Mouse (Mus musculus): ENCODE measurements at regions not wholly inside any gene's neighbourhood (a gene's known extent, or its start where the extent isn't known, plus 50 kb on each side); places are given as distances from the start of the nearest gene placed in this dataset.

DNA sequence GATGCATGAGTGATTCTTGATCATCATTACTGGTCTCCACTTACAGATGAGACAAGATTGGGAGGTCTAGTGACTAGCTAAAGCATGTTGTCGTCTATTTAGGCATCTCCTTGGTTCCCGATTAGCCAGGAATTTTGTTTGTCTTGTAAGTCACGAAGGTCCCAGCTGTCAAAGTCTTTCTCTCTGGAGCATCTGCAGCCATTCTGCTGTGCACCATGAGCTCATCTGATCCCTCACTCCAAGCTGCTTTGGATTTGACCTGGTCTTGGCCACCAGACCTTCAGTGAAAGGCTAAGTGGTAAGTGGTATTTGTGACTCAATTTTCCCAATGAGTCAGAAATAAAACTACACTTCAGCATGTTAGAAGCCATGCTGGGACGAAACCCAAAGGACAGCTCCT lies 53.3 kb upstream of the Creb5 start:
- H3K9ac ChIP-seq (ENCODE audit: low read depth, low read length) = no peak overlapping the region
- no peaks in the 10 kb centered on the region for H3K27me3 ChIP-seq (replicated peaks; ENCODE audit: control insufficient read depth, insufficient read depth, low read length)
- 51% methylated on average over 4 of the region's 4 CpGs for WGBS
- no peak for TF ChIP-seq CTCF (IDR thresholded peaks at IDR 0.05; ENCODE audit: low read depth)
- no peak overlapping the region for H3K4me2 ChIP-seq (replicated peaks; ENCODE audit: low read depth)
- ATAC-seq = no peak
- no peak overlapping the region for H3K27ac ChIP-seq (ENCODE audit: low read depth, low read length)
- H3K36me3 ChIP-seq (ENCODE audit: control insufficient read depth, insufficient read depth) = no peaks in the 10 kb centered on the region
- H3K9me3 ChIP-seq (ENCODE audit: control insufficient read depth) = no peaks in the 10 kb centered on the region
- H3K4me3 ChIP-seq (ENCODE audit: low read depth, low read length) = no peak overlapping the region
- no peaks in the 10 kb centered on the region for H3K4me1 ChIP-seq (replicated peaks; ENCODE audit: control insufficient read depth, insufficient read depth, low read length)

DNA sequence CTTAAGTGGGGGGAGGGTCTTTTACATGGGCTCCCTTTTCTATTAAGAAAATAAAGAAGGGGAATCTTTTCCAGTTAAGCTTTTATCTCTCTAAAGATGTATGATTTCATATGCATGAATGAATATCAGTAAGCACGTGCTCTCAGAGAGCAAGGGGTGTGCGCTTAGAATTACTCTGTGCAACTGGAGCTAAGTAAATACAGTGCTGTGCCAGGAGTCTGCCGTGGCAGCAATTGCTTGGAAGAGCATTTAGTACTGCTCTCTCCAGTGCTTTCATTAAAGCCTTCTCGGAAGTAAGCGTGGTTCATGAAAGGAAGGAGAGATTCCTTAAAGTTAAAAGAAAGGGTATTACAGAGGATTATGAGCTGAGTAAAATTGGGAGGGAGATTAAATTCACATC lies 54.5 kb upstream of the Creb5 start:
- Histone ChIP-seq H3K4me3 (ENCODE audit: low read depth, low read length) (no peak overlapping the region), H3K36me3 (ENCODE audit: control insufficient read depth, insufficient read depth) (no peaks in the 10 kb centered on the region), H3K9ac (ENCODE audit: low read depth, low read length) (no peak overlapping the region), H3K4me1 (replicated peaks; ENCODE audit: control insufficient read depth, insufficient read depth, low read length) (no peaks in the 10 kb centered on the region), H3K9me3 (ENCODE audit: control insufficient read depth) (no peaks in the 10 kb centered on the region), H3K27me3 (replicated peaks; ENCODE audit: control insufficient read depth, insufficient read depth, low read length) (no peaks in the 10 kb centered on the region), H3K27ac (ENCODE audit: low read depth, low read length) (no peak overlapping the region), H3K4me2 (replicated peaks; ENCODE audit: low read depth) (no peak overlapping the region)
- ATAC-seq = no peak
- WGBS = 52% methylated on average over 5 of the region's 5 CpGs
- TF ChIP-seq CTCF (IDR thresholded peaks at IDR 0.05; ENCODE audit: low read depth) = no peak

DNA sequence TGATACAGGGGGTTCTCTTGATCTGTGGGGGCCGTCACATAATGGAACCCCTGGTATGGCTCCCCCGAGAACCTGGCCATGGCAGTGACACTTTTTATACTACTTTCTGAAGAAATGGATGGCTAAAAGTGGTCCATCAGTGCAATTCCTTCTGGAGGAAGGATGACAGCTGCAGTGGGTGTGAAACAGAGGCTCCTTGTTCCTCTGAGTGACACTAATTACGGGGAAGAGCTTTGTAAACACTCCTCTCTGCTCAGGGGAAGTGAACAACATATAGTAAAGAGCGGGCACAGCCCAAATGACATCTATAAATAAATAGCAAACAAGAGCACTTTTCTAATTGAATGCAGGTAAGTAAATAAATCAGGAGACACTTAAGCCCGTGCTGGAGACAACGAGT lies 57.7 kb upstream of the Creb5 start:
- Histone ChIP-seq H3K4me2 (replicated peaks; ENCODE audit: low read depth) (no peak overlapping the region), H3K36me3 (ENCODE audit: control insufficient read depth, insufficient read depth) (no peaks in the 10 kb centered on the region)
- TF ChIP-seq CTCF (IDR thresholded peaks at IDR 0.05; ENCODE audit: low read depth) = no peak

DNA sequence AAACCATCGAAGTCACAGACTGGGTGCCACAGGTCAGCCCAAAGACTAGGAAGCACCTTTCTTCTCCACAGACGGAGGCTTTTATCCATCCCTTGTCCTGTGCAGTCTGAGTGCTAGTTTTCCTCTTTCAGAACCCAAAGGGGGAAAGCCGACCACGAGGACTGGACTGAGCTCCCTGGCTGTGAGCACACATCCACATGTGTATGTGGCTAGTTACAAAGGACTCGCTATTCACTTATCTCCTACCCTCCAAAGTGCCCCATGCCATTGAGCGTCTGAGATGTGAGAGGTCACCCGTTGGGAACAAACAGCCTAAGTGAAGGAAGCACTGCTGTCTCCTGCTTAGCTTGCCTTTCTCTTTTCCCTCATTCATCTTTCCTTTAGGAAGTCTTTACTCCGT lies 65.0 kb upstream of the Creb5 start:
- ATAC-seq = no peak
- no peak for TF ChIP-seq CTCF (IDR thresholded peaks at IDR 0.05; ENCODE audit: low read depth)
- no peaks in the 10 kb centered on the region for H3K27me3 ChIP-seq (replicated peaks; ENCODE audit: control insufficient read depth, insufficient read depth, low read length)
- no peak overlapping the region for H3K4me3 ChIP-seq (ENCODE audit: low read depth, low read length)
- 65% methylated on average over 8 of the region's 8 CpGs for WGBS
- H3K9ac ChIP-seq (ENCODE audit: low read depth, low read length) = no peak overlapping the region
- H3K4me2 ChIP-seq (replicated peaks; ENCODE audit: low read depth) = no peak overlapping the region
- H3K36me3 ChIP-seq (ENCODE audit: control insufficient read depth, insufficient read depth) = no peaks in the 10 kb centered on the region
- no peaks in the 10 kb centered on the region for H3K4me1 ChIP-seq (replicated peaks; ENCODE audit: control insufficient read depth, insufficient read depth, low read length)
- no peak overlapping the region for H3K27ac ChIP-seq (ENCODE audit: low read depth, low read length)
- no peaks in the 10 kb centered on the region for H3K9me3 ChIP-seq (ENCODE audit: control insufficient read depth)

More for the DNA sequence above, 57.7 kb upstream of the Creb5 start:
- no peaks in the 10 kb centered on the region for H3K9me3 ChIP-seq (ENCODE audit: control insufficient read depth)
- no peak overlapping the region for H3K9ac ChIP-seq (ENCODE audit: low read depth, low read length)
- 47% methylated on average over 6 of the region's 6 CpGs for WGBS
- no peak for ATAC-seq
- H3K4me1 ChIP-seq (replicated peaks; ENCODE audit: control insufficient read depth, insufficient read depth, low read length) = no peaks in the 10 kb centered on the region
- H3K4me3 ChIP-seq (ENCODE audit: low read depth, low read length) = no peak overlapping the region
- H3K27ac ChIP-seq (ENCODE audit: low read depth, low read length) = no peak overlapping the region
- no peaks in the 10 kb centered on the region for H3K27me3 ChIP-seq (replicated peaks; ENCODE audit: control insufficient read depth, insufficient read depth, low read length)

DNA sequence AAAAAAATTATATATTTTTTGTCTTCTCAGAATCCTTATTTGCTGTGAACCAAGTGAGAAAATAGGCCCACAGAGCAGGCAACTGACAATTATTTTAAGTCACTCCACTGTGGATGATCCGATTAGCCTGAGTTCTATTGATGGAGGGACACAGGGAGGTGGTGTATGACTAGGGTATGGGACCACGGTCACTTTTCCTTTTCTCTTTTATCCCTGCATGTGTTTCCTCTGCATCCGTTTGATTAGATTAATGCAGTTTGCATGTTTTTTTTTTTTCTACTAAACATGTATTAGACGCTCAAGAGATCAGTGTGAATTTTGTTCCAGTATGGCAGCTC lies 65.4 kb upstream of the Creb5 start:
- Histone ChIP-seq H3K4me3 (ENCODE audit: low read depth, low read length) (no peak overlapping the region), H3K9me3 (ENCODE audit: control insufficient read depth) (no peaks in the 10 kb centered on the region)
- WGBS = 88% methylated on average over 4 of the region's 4 CpGs

DNA sequence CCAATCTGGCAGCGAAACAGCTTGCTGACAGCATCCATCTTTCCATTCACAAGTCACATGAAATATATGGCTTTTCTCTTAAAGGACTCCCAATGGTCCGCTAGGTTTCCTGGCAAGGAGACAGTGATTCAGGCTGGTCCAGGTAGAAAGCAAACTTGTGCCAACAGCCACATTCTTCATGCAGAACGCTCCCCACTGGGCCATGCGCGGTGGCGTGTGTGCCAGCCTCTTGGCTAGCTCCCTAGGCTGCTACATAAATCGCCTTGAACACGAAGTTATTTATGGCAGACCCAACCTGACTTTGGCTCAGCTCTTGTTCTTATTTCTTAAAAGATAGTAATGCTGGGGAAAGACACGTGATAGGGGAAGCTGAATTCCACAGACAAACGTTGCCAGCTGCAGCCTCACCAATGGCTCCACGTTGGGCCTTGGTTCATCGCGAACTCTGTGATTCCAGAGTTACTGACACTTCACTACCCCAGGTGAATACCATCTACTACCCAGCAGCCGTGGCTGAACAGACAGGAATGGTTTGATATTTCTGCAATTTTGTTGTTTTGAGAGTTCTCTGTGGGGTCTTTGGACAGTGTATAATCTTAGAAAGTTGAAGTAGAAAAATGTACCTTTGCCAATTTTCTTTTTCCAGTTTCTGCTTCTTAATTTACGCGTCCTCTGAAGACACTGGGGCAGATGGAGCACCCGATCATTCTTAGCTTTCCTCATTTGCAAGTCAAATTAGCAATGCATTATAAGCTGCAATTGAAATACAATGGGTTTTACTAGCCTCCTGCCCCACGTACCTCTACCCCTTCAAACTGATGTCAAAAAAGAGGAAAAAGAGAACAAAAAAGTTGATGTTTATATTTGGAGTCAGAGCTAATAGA lies 66.0 kb upstream of the Creb5 start:
- H3K4me3 ChIP-seq (ENCODE audit: low read depth, low read length) = no peak overlapping the region
- no peaks in the 10 kb centered on the region for H3K4me1 ChIP-seq (replicated peaks; ENCODE audit: control insufficient read depth, insufficient read depth, low read length)
- no peak for ATAC-seq
- TF ChIP-seq CTCF (IDR thresholded peaks at IDR 0.05; ENCODE audit: low read depth) = no peak
- H3K36me3 ChIP-seq (ENCODE audit: control insufficient read depth, insufficient read depth) = no peaks in the 10 kb centered on the region
- no peak overlapping the region for H3K27ac ChIP-seq (ENCODE audit: low read depth, low read length)
- H3K4me2 ChIP-seq (replicated peaks; ENCODE audit: low read depth) = no peak overlapping the region
- no peaks in the 10 kb centered on the region for H3K9me3 ChIP-seq (ENCODE audit: control insufficient read depth)
- 84% methylated on average over 18 of the region's 18 CpGs for WGBS
- H3K27me3 ChIP-seq (replicated peaks; ENCODE audit: control insufficient read depth, insufficient read depth, low read length) = no peaks in the 10 kb centered on the region
- no peak overlapping the region for H3K9ac ChIP-seq (ENCODE audit: low read depth, low read length)

More for the DNA sequence above, 65.4 kb upstream of the Creb5 start:
- H3K4me1 ChIP-seq (replicated peaks; ENCODE audit: control insufficient read depth, insufficient read depth, low read length) = no peaks in the 10 kb centered on the region
- H3K4me2 ChIP-seq (replicated peaks; ENCODE audit: low read depth) = no peak overlapping the region
- no peak for TF ChIP-seq CTCF (IDR thresholded peaks at IDR 0.05; ENCODE audit: low read depth)
- no peak for ATAC-seq
- no peak overlapping the region for H3K27ac ChIP-seq (ENCODE audit: low read depth, low read length)
- H3K27me3 ChIP-seq (replicated peaks; ENCODE audit: control insufficient read depth, insufficient read depth, low read length) = no peaks in the 10 kb centered on the region
- no peaks in the 10 kb centered on the region for H3K36me3 ChIP-seq (ENCODE audit: control insufficient read depth, insufficient read depth)
- H3K9ac ChIP-seq (ENCODE audit: low read depth, low read length) = no peak overlapping the region

Measured in intestine, postnatal 0 days (tissue).